Mouse (Mus musculus) lung, postnatal 0 days (tissue): ENCODE results near the gene Pnpla2. TPM values are rescaled to one million over a fixed set of nuclear protein-coding genes. Genes with fewer than 3 reads are reported as not detected.

Experiments
- ATAC-seq: fragments of 200-750 bp; cut with Nextera tagmentation; 2 replicates; pipeline ENCODE4 v1.8.0; 2017; ENCODE audit warnings: moderate library complexity
- DNase-seq: peaks from one replicate; pipeline ENCODE4 v3.0.0-alpha.2; 2016; ENCODE audit warnings: low spot score
- H3K27ac ChIP-seq: fragments of 300-500 bp; sonication (generic); 2 replicates; pipeline ENCODE4 v1.5.1; 2014; ENCODE audit warnings: antibody characterized with exemption, mild to moderate bottlenecking, low read length, mixed read lengths
- H3K27me3 ChIP-seq: fragments of 300-500 bp; sonication (generic); replicated peaks from 2 replicates; pipeline ENCODE4 v1.6.1; 2014; ENCODE audit warnings: low read length, mixed read lengths; ENCODE audit not compliant: insufficient read depth
- H3K36me3 ChIP-seq: fragments of 300-500 bp; sonication (generic); 2 replicates; pipeline ENCODE4 v1.6.1; 2014; ENCODE audit warnings: low read length, mixed read lengths; ENCODE audit not compliant: insufficient read depth
- H3K4me1 ChIP-seq: fragments of 300-500 bp; sonication (generic); 2 replicates; pipeline ENCODE4 v1.6.1; 2014; ENCODE audit warnings: antibody characterized with exemption, low read depth, low read length, mixed read lengths; ENCODE audit not compliant: insufficient read depth
- H3K4me2 ChIP-seq: fragments of 300-500 bp; sonication (generic); replicated peaks from 2 replicates; pipeline ENCODE4 v1.6.1; 2014; ENCODE audit warnings: low read depth, mild to moderate bottlenecking, low read length, moderate library complexity, mixed read lengths
- H3K4me3 ChIP-seq: fragments of 300-500 bp; sonication (generic); 2 replicates; pipeline ENCODE4 v1.5.1; 2014; ENCODE audit warnings: low read depth, low read length
- H3K9ac ChIP-seq: fragments of 300-500 bp; sonication (generic); replicated peaks from 2 replicates; pipeline ENCODE4 v1.6.1; 2014; ENCODE audit warnings: low read depth, mild to moderate bottlenecking
- H3K9me3 ChIP-seq: fragments of 300-500 bp; sonication (generic); 2 replicates; pipeline ENCODE4 v1.6.1; 2016; ENCODE audit warnings: low read length, mixed read lengths
- CTCF ChIP-seq: IDR thresholded peaks from 2 replicates; pipeline ENCODE4 v1.5.1; 2016; ENCODE audit warnings: antibody characterized with exemption, mild to moderate bottlenecking
- EP300 ChIP-seq: IDR thresholded peaks from 2 replicates; pipeline ENCODE4 v1.6.1; 2016; ENCODE audit warnings: antibody characterized with exemption, mild to moderate bottlenecking, control low read depth
- WGBS: fragments of 180-500 bp; shearing (Covaris S2); extraction: QIAGEN DNeasy Blood & Tissue Kit; methylation state at CpG from one replicate; pipeline ENCODE4 v1.1.7; 2014; 5-methylcytosine and 5-hydroxymethylcytosine counted together
- polyA plus RNA-seq: library from polyadenylated mRNA; unstranded; fragments of >200 nt; fragmentation: Nextera tagmentation; extraction: Ambion mirVana; gene quantifications from 2 replicates; pipeline ENCODE4 v1.2.1, GENCODE M21; 2015

Gene Pnpla2
- polyA plus RNA-seq, 1 experiment from 2014 or later, result 116 TPM

DNA sequence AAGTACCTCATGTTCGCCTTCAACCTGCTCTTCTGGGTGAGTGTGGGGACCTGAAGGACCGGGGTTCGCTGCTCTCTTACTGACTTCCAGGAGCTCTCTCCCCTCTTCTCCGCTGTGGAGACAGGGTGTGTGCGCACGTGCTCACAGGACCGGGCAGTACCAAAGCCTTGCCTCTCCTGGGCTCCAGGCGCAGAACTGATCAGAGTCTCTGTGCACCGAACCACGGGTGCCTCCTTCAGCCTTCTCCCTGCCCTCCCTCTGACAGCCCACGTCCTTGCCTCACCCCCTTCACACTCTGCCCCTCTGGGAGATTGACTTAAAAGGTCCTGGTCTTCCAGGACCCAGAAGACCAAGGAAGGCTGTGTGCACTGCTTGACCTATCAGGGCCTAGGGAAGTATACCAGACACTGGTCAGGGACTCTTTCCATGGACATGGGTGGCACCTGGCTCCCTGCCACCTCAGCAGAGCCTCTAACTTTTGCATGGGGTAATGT, 27.6 kb downstream of the Pnpla2 start:
- H3K9me3 ChIP-seq, result no peaks in the 10 kb centered on the region
- H3K27ac ChIP-seq, result no peak overlapping the region
- peak overlapping the region; percentile 88 for H3K4me2 ChIP-seq
- no peak overlapping the region for H3K9ac ChIP-seq
- WGBS, result 33% methylated on average over 11 of the region's 11 CpGs
- ATAC-seq, result no peak
- no peak for TF ChIP-seq CTCF
- TF ChIP-seq EP300, result no peak
- H3K4me3 ChIP-seq, result peak overlapping the region; percentile 39
- 0 out of 2 replicates have a peak, but pooled peaks cover 3% of the 10 kb centered on the region for H3K27me3 ChIP-seq
- H3K4me1 ChIP-seq, result peaks cover 28% of the 10 kb centered on the region
- H3K36me3 ChIP-seq, result no peaks in the 10 kb centered on the region
- DNase-seq, result no peak

DNA sequence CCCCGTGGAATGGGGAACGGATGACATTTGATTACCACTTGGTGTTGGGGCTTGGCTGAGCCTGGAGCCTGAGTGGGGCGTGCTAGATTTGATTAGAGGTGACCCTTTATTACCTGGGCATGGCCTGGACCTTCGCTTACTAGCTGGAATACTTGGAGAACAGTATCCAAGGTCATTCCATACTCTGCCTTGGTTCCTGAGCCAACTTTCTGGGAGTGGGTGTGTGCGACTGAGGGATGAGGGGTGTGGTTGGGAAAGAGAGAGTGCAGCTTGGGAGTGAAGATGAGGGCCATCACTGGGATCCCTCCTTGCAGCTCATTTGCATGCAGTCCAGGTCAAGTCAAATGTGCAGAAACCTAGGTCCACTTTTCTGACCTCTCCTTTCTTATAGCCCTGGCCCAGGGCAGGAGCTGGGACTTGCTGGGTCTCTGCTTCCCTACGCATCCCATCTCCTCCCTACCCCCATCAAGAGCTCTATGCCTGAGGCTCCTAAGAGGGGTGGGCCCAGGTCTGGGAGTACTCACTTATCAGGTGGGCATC, 28.2 kb downstream of the Pnpla2 start:
- Histone ChIP-seq H3K4me2 (no peak overlapping the region), H3K4me3 (no peak overlapping the region), H3K36me3 (no peaks in the 10 kb centered on the region), H3K9me3 (no peaks in the 10 kb centered on the region), H3K27ac (no peak overlapping the region), H3K27me3 (0 out of 2 replicates have a peak, but pooled peaks cover 3% of the 10 kb centered on the region), H3K4me1 (peaks cover 22% of the 10 kb centered on the region), H3K9ac (no peak overlapping the region)
- TF ChIP-seq EP300, result no peak
- no peak for DNase-seq
- WGBS, result 79% methylated on average over 6 of the region's 6 CpGs
- ATAC-seq, result no peak

DNA sequence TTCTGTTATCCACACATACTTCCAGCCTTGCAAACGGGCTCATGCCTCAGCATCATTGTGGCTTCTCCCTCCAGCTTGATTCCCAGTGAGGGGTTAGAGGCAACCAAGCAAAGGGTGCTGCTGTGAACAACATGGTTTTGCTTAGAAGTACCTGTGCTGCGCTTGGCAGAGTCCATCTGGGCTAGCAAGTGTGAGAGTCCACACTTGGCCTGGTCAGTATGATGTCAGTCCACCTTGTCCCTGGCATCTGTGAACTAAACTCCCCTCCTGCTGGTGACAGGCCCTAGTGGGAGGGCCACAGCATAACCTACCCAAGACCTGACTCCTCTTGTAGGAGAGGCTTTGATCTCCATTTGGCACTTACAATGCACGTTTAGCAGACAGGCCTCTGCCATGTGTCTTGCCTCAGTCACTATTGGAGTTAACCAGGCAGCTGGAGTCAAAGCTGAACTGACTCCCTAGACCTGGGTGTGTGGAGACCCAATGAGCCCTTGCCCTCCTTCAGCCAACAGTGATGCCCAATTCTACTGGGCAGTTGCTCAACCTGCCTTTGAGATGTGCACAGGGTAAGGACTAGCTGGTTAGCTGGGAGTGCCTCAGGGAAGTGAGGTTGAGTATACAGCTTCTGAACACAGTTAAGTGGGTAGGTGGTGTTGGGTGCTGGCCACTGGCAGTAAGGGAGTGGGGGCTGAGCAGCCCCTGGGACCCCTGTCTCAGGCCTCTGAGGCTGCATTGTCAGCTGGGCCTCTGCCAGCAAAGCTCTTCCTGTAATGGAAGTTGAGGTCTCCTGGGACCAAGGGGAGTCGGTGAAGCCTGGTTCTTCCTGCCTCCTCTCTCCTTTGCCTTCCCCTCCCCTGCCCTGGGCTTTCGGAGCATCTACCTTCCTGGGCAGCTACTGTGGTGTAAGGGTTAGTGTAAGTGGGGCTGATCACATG, 29.5 kb downstream of the Pnpla2 start:
- TF ChIP-seq EP300 (no peak), CTCF (no peak)
- 68% methylated on average over 5 of the region's 5 CpGs for WGBS
- Histone ChIP-seq H3K27me3 (0 out of 2 replicates have a peak, but pooled peaks cover 3% of the 10 kb centered on the region), H3K4me1 (peaks cover 19% of the 10 kb centered on the region), H3K9ac (no peak overlapping the region), H3K36me3 (no peaks in the 10 kb centered on the region), H3K4me2 (no peak overlapping the region), H3K4me3 (no peak overlapping the region), H3K9me3 (no peaks in the 10 kb centered on the region), H3K27ac (no peak overlapping the region)
- no peak for DNase-seq
- no peak for ATAC-seq

DNA sequence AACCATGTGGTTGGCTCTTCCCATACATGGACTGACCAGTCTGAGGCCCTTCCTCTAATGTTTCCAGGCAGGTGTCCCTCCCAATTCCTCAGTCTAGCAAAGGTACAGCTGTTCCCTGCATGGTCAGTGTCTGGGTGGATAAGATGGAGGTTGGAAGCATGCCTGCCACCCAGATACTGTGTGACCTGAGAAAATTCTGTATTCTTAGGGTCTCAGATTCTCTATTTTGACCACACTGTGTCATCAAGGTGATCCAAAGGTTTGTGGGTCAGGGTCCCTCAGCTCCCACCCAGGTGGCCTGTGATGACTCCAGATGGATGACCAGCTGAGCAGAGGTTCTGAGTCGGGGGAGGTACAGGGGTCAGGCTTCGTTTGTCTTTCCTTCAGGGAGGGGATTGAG, 30.2 kb downstream of the Pnpla2 start:
- Histone ChIP-seq H3K4me3 (no peak overlapping the region), H3K4me1 (peaks cover 19% of the 10 kb centered on the region), H3K9ac (no peak overlapping the region), H3K36me3 (no peaks in the 10 kb centered on the region), H3K27me3 (0 out of 2 replicates have a peak, but pooled peaks cover 3% of the 10 kb centered on the region), H3K27ac (no peak overlapping the region), H3K4me2 (no peak overlapping the region), H3K9me3 (no peaks in the 10 kb centered on the region)
- DNase-seq (no peak), ATAC-seq (no peak)
- TF ChIP-seq EP300 (no peak), CTCF (no peak)
- WGBS, result 65% methylated on average over 2 of the region's 2 CpGs

DNA sequence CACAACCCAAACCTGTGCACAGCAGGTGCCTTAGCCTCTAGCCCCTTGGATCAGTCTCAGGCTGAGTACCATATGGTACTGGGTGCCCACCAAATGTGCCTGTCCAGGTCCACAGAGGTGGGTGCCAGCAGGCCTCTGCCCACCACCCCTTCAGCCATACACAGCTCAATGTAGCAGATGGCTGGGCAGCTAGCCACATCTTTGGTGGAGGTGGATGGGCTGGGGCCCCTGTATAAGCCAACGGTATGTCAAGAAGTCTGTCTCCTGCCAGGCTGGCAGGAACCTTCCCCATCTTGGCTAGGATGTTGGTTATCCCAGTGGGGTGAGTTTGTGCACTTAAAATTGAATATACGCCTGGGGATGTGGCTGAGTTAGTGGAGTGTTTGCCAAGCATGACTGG, 30.6 kb downstream of the Pnpla2 start:
- H3K36me3 ChIP-seq, result no peaks in the 10 kb centered on the region
- 69% methylated on average over 2 of the region's 2 CpGs for WGBS
- no peak for TF ChIP-seq EP300
- no peak for TF ChIP-seq CTCF
- H3K27ac ChIP-seq, result no peak overlapping the region
- ATAC-seq (no peak), DNase-seq (no peak)
- H3K27me3 ChIP-seq, result 0 out of 2 replicates have a peak, but pooled peaks cover 3% of the 10 kb centered on the region
- H3K9ac ChIP-seq, result no peak overlapping the region
- no peaks in the 10 kb centered on the region for H3K9me3 ChIP-seq
- H3K4me1 ChIP-seq, result peaks cover 19% of the 10 kb centered on the region
- H3K4me3 ChIP-seq, result no peak overlapping the region
- no peak overlapping the region for H3K4me2 ChIP-seq

DNA sequence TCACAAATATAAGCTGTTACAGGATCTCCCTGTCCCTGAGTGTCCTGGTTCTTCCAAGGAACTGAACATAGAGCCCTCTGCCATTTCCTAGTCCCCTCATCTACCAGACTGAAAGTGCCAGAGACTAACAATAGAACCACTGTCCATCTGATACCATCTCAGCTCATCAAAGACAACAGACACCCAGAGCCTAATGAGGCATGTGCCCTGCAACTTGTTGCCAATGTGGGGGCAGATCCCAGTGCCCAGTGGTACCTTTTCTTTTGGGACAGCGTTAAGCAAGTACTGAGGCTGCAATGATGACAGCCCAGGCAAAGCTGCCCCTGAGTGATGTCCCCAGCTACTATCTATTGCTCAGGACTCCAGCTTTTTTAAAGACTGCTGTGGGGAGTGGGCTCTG, 31.2 kb downstream of the Pnpla2 start:
- Histone ChIP-seq H3K9ac (no peak overlapping the region), H3K4me3 (no peak overlapping the region), H3K4me1 (peaks cover 14% of the 10 kb centered on the region), H3K36me3 (no peaks in the 10 kb centered on the region), H3K4me2 (no peak overlapping the region), H3K27me3 (0 out of 2 replicates have a peak, but pooled peaks cover 3% of the 10 kb centered on the region), H3K9me3 (no peaks in the 10 kb centered on the region), H3K27ac (no peak overlapping the region)
- ATAC-seq (no peak), DNase-seq (no peak)
- WGBS, result 83% methylated on average over 1 of the region's 1 CpGs
- TF ChIP-seq CTCF, result no peak
- no peak for TF ChIP-seq EP300
